Mouse (Mus musculus) neural tube, embryonic 14.5 days (tissue): ENCODE data around the gene Rbbp9. TPM values are rescaled to one million over a fixed set of nuclear protein-coding genes. Genes with fewer than 3 reads are reported as not detected.
A peak's percentile ranks its signal among the peaks of the same experiment; 100 is the strongest.

Experiments
- ATAC-seq: fragments of 200-750 bp; cut with Nextera tagmentation; 2 replicates; pipeline ENCODE4 v1.8.0; 2017; ENCODE audit warnings: low read depth, mild to moderate bottlenecking, moderate TSS enrichment, moderate library complexity
- H3K27ac ChIP-seq: fragments of 300-500 bp; sonication (generic); 2 replicates; pipeline ENCODE4 v1.5.1; 2014; ENCODE audit warnings: low read depth, mild to moderate bottlenecking, control low read depth, low read length, moderate library complexity, mixed read lengths
- H3K27me3 ChIP-seq: fragments of 300-500 bp; sonication (generic); 2 replicates; pipeline ENCODE4 v1.6.1; 2014; ENCODE audit warnings: low read length; ENCODE audit not compliant: control insufficient read depth, insufficient read depth
- H3K36me3 ChIP-seq: fragments of 300-500 bp; sonication (generic); 2 replicates; pipeline ENCODE4 v1.6.1; 2014; ENCODE audit warnings: low read length, mixed read lengths; ENCODE audit not compliant: control insufficient read depth, insufficient read depth
- H3K4me1 ChIP-seq: fragments of 300-500 bp; sonication (generic); 2 replicates; pipeline ENCODE4 v1.6.1; 2014; ENCODE audit warnings: low read length; ENCODE audit not compliant: control insufficient read depth, insufficient read depth
- H3K4me2 ChIP-seq: fragments of 300-500 bp; sonication (generic); 2 replicates; pipeline ENCODE4 v1.6.1; 2014; ENCODE audit warnings: mild to moderate bottlenecking, low read depth, low read length, control low read depth
- H3K4me3 ChIP-seq: fragments of 300-500 bp; sonication (generic); 2 replicates; pipeline ENCODE4 v1.5.1; 2014; ENCODE audit warnings: low read depth, low read length, control low read depth, mixed read lengths
- H3K9ac ChIP-seq: fragments of 300-500 bp; sonication (generic); replicated peaks from 2 replicates; pipeline ENCODE4 v1.6.1; 2014; ENCODE audit warnings: low read depth, mild to moderate bottlenecking, control low read depth, low read length, mixed read lengths
- H3K9me3 ChIP-seq: fragments of 300-500 bp; sonication (generic); 2 replicates; pipeline ENCODE4 v1.6.1; 2016; ENCODE audit warnings: low read length; ENCODE audit not compliant: control insufficient read depth
- WGBS: fragments of 180-500 bp; shearing (Covaris S2); extraction: QIAGEN DNeasy Blood & Tissue Kit; methylation state at CpG from one replicate; pipeline ENCODE4 v1.1.7; 2014; 5-methylcytosine and 5-hydroxymethylcytosine counted together
- polyA plus RNA-seq: library from polyadenylated mRNA; unstranded; fragments of >200 nt; fragmentation: Nextera tagmentation; extraction: Ambion mirVana; gene quantifications from 2 replicates; pipeline ENCODE4 v1.2.1, GENCODE M21; 2014

Rbbp9 gene
- polyA plus RNA-seq, 1 experiment from 2014 or later = 56.0 TPM

GRCm38 (mm10) chr2:144553905-144554304, 3.2 kb upstream of the Rbbp9 start:
- 90% methylated on average over 3 of the region's 3 CpGs for WGBS
- H3K36me3 ChIP-seq = no peaks in the 10 kb centered on the region
- no peak overlapping the region for H3K4me3 ChIP-seq
- no peak overlapping the region for H3K4me2 ChIP-seq
- no peaks in the 10 kb centered on the region for H3K27me3 ChIP-seq
- no peak overlapping the region for H3K9ac ChIP-seq
- no peak overlapping the region for H3K27ac ChIP-seq
- ATAC-seq = no peak
- H3K4me1 ChIP-seq = peaks cover 13% of the 10 kb centered on the region; the same call in 1 of the 2 replicates
- H3K9me3 ChIP-seq = no peaks in the 10 kb centered on the region

DNA sequence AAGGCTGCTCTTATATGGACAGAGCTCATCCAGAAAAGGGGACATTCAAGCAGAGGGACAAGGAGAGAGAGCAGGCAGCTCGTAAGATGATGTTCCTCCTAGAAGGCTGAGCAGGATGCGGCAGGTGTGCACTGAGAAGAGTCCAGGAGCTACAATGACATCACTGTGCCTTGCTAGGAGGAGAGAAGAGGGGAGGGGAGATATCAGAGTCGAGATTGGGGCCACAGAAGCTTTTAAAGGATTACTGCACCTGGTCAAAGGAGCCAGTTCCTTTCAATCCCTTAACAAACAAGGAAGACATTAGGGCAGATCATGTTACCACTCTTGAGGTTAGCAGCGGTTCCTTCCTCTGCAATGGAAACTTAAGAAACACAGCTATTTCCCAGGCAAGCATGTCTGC, 3.1 kb downstream of the Rbbp9 start:
- no peak overlapping the region for H3K4me2 ChIP-seq
- H3K4me3 ChIP-seq = no peak overlapping the region
- no peaks in the 10 kb centered on the region for H3K9me3 ChIP-seq
- no peak overlapping the region for H3K9ac ChIP-seq
- WGBS = 78% methylated on average over 4 of the region's 4 CpGs
- H3K36me3 ChIP-seq = peaks cover 25% of the 10 kb centered on the region
- H3K27me3 ChIP-seq = no peaks in the 10 kb centered on the region
- peaks cover 3% of the 10 kb centered on the region; the same call in 1 of the 2 replicates for H3K4me1 ChIP-seq
- no peak overlapping the region for H3K27ac ChIP-seq
- no peak for ATAC-seq

DNA sequence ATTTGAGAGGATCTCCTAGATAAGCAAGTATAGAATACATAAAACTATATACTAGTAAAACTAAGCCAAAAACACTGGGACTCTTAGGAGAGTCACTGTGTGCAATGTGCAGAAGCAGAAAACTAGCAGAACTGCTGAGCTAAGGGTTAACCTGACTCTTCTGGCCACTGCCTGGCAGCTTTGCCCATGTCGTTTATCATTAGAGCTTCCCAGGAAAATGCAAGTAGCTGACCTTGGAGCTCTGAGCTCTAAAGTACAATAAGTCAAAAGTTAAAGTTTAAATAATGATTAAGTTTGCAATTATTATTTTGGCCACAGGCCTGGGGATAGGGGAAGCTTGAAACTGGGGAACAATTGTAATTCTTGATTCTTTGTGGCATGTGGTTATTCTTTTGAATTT, 5.2 kb downstream of the Rbbp9 start:
- Histone ChIP-seq H3K27ac (no peak overlapping the region), H3K4me2 (no peak overlapping the region), H3K9me3 (no peaks in the 10 kb centered on the region), H3K27me3 (no peaks in the 10 kb centered on the region), H3K9ac (no peak overlapping the region), H3K36me3 (peaks cover 34% of the 10 kb centered on the region), H3K4me3 (no peak overlapping the region), H3K4me1 (peaks cover 3% of the 10 kb centered on the region; the same call in 1 of the 2 replicates)
- ATAC-seq = no peak
- WGBS = 63% methylated on average over 1 of the region's 1 CpGs

DNA sequence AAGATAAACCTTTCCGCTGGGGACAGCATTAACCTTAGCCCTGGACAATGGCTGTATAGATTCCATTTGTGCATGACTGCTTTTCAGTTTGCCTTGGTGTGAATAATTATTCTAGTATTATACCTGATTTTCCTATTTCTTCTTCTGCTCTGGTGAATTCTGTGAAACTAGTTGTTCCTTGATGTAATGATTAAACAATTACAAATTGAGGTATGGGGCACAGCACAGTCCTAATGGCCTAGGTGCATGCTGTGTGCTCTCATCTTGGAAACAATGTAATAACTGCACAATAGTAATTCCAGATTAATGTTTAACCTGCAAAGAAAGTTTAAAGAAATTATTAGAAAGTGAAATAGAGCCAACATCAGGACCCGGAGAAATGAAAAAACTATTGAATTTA, 5.6 kb downstream of the Rbbp9 start:
- Histone ChIP-seq H3K4me1 (peaks cover 3% of the 10 kb centered on the region; the same call in 1 of the 2 replicates), H3K36me3 (peaks cover 36% of the 10 kb centered on the region), H3K4me3 (no peak overlapping the region), H3K9ac (no peak overlapping the region), H3K9me3 (no peaks in the 10 kb centered on the region), H3K27me3 (no peaks in the 10 kb centered on the region), H3K4me2 (no peak overlapping the region), H3K27ac (no peak overlapping the region)
- 96% methylated on average over 2 of the region's 2 CpGs for WGBS
- ATAC-seq = no peak

DNA sequence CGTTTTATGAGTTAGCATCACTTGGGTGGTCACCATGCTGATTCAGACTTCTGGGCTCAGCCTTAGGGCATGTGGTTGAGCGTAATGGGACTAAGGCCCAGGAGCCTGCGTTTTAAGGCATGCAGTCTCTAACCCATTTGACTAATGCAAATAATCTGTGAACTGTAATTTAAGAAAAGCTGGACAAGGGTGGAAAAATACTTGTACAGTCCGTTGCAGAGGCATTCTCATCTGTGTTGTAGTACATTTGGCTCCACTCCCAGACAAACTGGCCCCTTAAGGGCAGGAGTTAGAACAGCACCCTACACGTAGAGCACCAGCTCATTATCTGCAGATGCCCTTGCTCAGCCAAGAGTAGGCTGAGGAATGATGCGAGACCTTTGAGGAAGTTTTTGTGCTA, 6.0 kb downstream of the Rbbp9 start:
- Histone ChIP-seq H3K4me3 (no peak overlapping the region), H3K9me3 (no peaks in the 10 kb centered on the region), H3K9ac (no peak overlapping the region), H3K27me3 (no peaks in the 10 kb centered on the region), H3K27ac (no peak overlapping the region), H3K4me1 (no peaks in the 10 kb centered on the region), H3K4me2 (no peak overlapping the region), H3K36me3 (peaks cover 40% of the 10 kb centered on the region)
- ATAC-seq = no peak
- WGBS = 85% methylated on average over 6 of the region's 6 CpGs

DNA sequence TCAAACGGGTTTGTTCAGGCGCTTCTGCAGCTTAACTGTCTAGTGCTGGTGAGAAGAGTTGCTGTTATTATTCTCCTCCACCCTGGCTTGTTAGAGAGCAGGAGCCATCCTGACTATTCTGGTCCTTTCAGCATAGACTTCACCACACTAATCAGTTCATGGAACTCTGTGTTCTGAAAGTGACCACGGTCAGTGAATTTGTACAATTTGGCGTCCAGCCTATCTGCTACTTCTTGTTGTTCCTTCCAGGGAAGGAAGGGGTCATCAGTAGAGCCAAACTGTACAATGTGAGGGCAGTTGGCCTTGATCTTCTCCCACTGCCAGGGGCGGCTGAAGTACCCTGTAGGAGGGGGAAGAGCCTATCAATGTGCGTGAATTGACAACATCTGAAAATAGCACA, 7.0 kb downstream of the Rbbp9 start:
- Histone ChIP-seq H3K4me1 (no peaks in the 10 kb centered on the region), H3K9ac (no peak overlapping the region), H3K4me3 (no peak overlapping the region), H3K27ac (no peak overlapping the region), H3K4me2 (no peak overlapping the region), H3K36me3 (peaks cover 48% of the 10 kb centered on the region), H3K27me3 (no peaks in the 10 kb centered on the region), H3K9me3 (no peaks in the 10 kb centered on the region)
- WGBS = 90% methylated on average over 6 of the region's 6 CpGs
- no peak for ATAC-seq

- no peak for ATAC-seq
- 91% methylated on average over 4 of the region's 4 CpGs for WGBS
These were observed 9.4 kb downstream of the Rbbp9 start for GRCm38 (mm10) chr2:144541246-144541645.

DNA sequence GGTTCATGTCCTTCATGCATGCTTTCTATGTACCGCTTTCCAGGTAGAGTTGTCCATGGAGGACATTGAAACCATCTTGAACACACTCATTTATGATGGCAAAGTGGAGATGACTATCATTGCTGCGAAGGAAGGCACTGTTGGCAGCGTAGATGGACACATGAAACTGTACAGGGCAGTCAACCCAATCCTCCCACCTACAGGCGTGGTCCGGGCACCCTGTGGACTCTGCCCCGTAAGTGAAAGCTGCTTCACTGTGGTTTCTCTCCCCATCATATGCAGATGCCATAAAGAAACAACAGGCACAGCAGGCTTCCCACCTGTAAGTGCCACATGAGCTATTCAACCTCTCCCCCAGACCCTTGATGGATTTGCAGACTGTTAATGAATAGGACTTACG, 13.5 kb downstream of the Rbbp9 start:
- Histone ChIP-seq H3K4me3 (no peak overlapping the region), H3K4me1 (no peaks in the 10 kb centered on the region), H3K27me3 (no peaks in the 10 kb centered on the region), H3K27ac (no peak overlapping the region), H3K4me2 (no peak overlapping the region), H3K9me3 (no peaks in the 10 kb centered on the region), H3K9ac (no peak overlapping the region), H3K36me3 (peaks cover 65% of the 10 kb centered on the region)
- no peak for ATAC-seq
- 96% methylated on average over 7 of the region's 7 CpGs for WGBS

More at GRCm38 (mm10) chr2:144541246-144541645, 9.4 kb downstream of the Rbbp9 start:
- no peaks in the 10 kb centered on the region for H3K27me3 ChIP-seq
- H3K9ac ChIP-seq = no peak overlapping the region
- H3K4me2 ChIP-seq = no peak overlapping the region
- peaks cover 58% of the 10 kb centered on the region for H3K36me3 ChIP-seq
- H3K4me1 ChIP-seq = no peaks in the 10 kb centered on the region
- H3K9me3 ChIP-seq = no peaks in the 10 kb centered on the region
- H3K27ac ChIP-seq = no peak overlapping the region
- no peak overlapping the region for H3K4me3 ChIP-seq

DNA sequence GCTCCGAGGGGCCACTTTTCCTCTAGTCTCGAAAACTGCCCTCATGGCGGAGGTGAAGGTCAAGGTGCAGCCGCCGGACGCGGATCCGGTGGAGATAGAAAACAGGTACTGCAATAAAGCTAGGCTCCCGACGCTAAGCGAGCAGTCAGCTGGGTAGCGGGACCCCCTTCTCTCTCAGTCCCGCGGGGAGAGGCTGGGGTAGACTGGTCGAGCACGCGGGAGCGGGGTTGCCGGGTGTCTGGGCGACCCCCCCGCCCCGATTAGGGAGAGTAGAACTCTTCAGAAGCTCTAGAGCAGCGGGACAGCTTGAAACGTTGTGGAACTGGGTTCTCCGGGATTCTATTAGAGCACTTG, 22.9 kb downstream of the Rbbp9 start:
- Histone ChIP-seq H3K9me3 (no peaks in the 10 kb centered on the region), H3K9ac (peak overlapping the region; percentile 75), H3K4me2 (peak overlapping the region; percentile 49), H3K4me3 (peak overlapping the region; percentile 81), H3K27ac (peak overlapping the region; percentile 96), H3K4me1 (peaks cover 8% of the 10 kb centered on the region; the same call in 1 of the 2 replicates), H3K36me3 (peaks cover under 1% of the 10 kb centered on the region; the same call in 1 of the 2 replicates), H3K27me3 (no peaks in the 10 kb centered on the region)
- WGBS = under 1% methylated on average over 25 of the region's 25 CpGs
- ATAC-seq = peak; percentile 62
